Mouse (Mus musculus) adipocyte (in vitro differentiated cells): ENCODE results near the gene Sox12.

Experiments
- DNase-seq: peaks from one replicate; pipeline ENCODE4 v3.0.0-alpha.2; 2016; ENCODE audit warnings: low spot score

Gene Sox12

GRCm38 (mm10) chr2:152357254-152357653 lies 40.6 kb downstream of the Sox12 start:
- no peak for DNase-seq

GRCm38 (mm10) chr2:152349842-152350540 lies 47.9 kb downstream of the Sox12 start:
- DNase-seq, result peak; percentile 82

- DNase-seq, result no peak
Measured at GRCm38 (mm10) chr2:152349205-152349604, 48.7 kb downstream of the Sox12 start.

- no peak for DNase-seq
Measured at GRCm38 (mm10) chr2:152347722-152348121, 50.1 kb downstream of the Sox12 start.

GRCm38 (mm10) chr2:152346776-152347465 lies 50.9 kb downstream of the Sox12 start:
- peak; percentile 81 for DNase-seq

GRCm38 (mm10) chr2:152345393-152345792 lies 52.5 kb downstream of the Sox12 start:
- DNase-seq, result no peak

GRCm38 (mm10) chr2:152344909-152345308 lies 53.0 kb downstream of the Sox12 start:
- DNase-seq, result no peak

- DNase-seq, result no peak
Measured at GRCm38 (mm10) chr2:152344361-152344760, 53.5 kb downstream of the Sox12 start.
